Mouse (Mus musculus) macrophage (primary cell): ENCODE results near the gene Fads2. TPM values are rescaled to one million over a fixed set of nuclear protein-coding genes. Genes with fewer than 3 reads are reported as not detected.

ENCODE experiments used
- H3K27ac ChIP-seq: fragments of 350-480 bp; formaldehyde crosslinking; 2 replicates; pipeline ENCODE4 v1.9.0; 2021
- H3K36me3 ChIP-seq: fragments of 350-480 bp; formaldehyde crosslinking; 2 replicates; pipeline ENCODE4 v1.9.0; 2021; ENCODE audit errors: inconsistent target
- H3K4me3 ChIP-seq: fragments of 350-480 bp; formaldehyde crosslinking; 2 replicates; pipeline ENCODE4 v1.9.0; 2021; ENCODE audit errors: inconsistent target
- H3K79me2 ChIP-seq: fragments of 350-480 bp; formaldehyde crosslinking; 2 replicates; pipeline ENCODE4 v1.9.0; 2021; ENCODE audit errors: inconsistent target
- WGBS: methylation state at CpG from one replicate; pipeline ENCODE4 v1.1.7; 2026; ENCODE audit warnings: inconsistent platforms; ENCODE audit not compliant: missing documents; 5-methylcytosine and 5-hydroxymethylcytosine counted together
- polyA plus RNA-seq: library from polyadenylated mRNA; stranded (reverse); fragments of 250-400 nt; gene quantifications from 3 replicates; pipeline ENCODE4 v1.2.4, GENCODE M21; 2018; ENCODE audit warnings: inconsistent platforms

Gene Fads2
- polyA plus RNA-seq, 1 experiment from 2014 or later, result 3.4 TPM

- WGBS, result 94% methylated on average over 8 of the region's 8 CpGs
- Histone ChIP-seq H3K27ac (no peak overlapping the region), H3K36me3 (no peaks in the 10 kb centered on the region), H3K4me3 (no peak overlapping the region), H3K79me2 (no peaks in the 10 kb centered on the region)
These were observed 39.3 kb downstream of the Fads2 start for GRCm38 (mm10) chr19:10062292-10062691.

DNA sequence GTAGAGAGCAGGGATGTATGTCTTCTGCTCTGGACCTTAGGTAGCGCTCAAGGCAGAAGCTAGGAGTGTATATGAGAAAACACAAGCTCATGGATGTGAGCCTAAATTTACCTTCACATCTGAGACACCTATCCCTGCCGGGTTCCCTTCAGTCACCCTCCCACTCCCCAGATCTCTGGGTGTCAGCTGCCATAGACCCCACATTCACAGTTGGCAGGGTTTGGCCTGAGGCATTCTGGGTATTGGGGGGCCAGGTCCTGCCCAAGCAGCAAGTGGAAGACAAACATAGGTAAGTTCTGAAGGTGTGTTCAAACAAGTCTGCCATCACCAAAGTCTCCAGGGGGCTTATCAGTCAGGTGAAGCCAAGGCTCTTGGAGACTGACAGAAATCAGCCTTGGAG, 39.9 kb downstream of the Fads2 start:
- no peak overlapping the region for H3K27ac ChIP-seq
- 100% methylated on average over 2 of the region's 2 CpGs for WGBS
- H3K4me3 ChIP-seq, result no peak overlapping the region
- no peaks in the 10 kb centered on the region for H3K79me2 ChIP-seq
- no peaks in the 10 kb centered on the region for H3K36me3 ChIP-seq

- H3K4me3 ChIP-seq, result no peak overlapping the region
- no peaks in the 10 kb centered on the region for H3K79me2 ChIP-seq
- no peaks in the 10 kb centered on the region; the same call in 1 of the 2 replicates for H3K36me3 ChIP-seq
- H3K27ac ChIP-seq, result no peak overlapping the region
- 85% methylated on average over 7 of the region's 8 CpGs for WGBS
These were observed 40.6 kb downstream of the Fads2 start for GRCm38 (mm10) chr19:10060783-10061590.

- no peaks in the 10 kb centered on the region for H3K79me2 ChIP-seq
- no peaks in the 10 kb centered on the region; the same call in 1 of the 2 replicates for H3K36me3 ChIP-seq
- WGBS, result 30% methylated on average over 10 of the region's 10 CpGs
- H3K27ac ChIP-seq, result no peak overlapping the region
- no peak overlapping the region for H3K4me3 ChIP-seq
These were observed 41.5 kb downstream of the Fads2 start for GRCm38 (mm10) chr19:10059911-10060567.

- Histone ChIP-seq H3K36me3 (no peaks in the 10 kb centered on the region; the same call in 1 of the 2 replicates), H3K4me3 (no peak overlapping the region), H3K27ac (no peak overlapping the region), H3K79me2 (no peaks in the 10 kb centered on the region)
- WGBS, result 94% methylated on average over 9 of the region's 9 CpGs
These were observed 42.6 kb downstream of the Fads2 start for GRCm38 (mm10) chr19:10058876-10059427.

GRCm38 (mm10) chr19:10058352-10058825, 43.2 kb downstream of the Fads2 start:
- Histone ChIP-seq H3K4me3 (no peak overlapping the region), H3K27ac (no peak overlapping the region), H3K79me2 (no peaks in the 10 kb centered on the region), H3K36me3 (no peaks in the 10 kb centered on the region; the same call in 1 of the 2 replicates)
- 94% methylated on average over 1 of the region's 1 CpGs for whole genome bisulfite sequencing

- Histone ChIP-seq H3K4me3 (no peak overlapping the region), H3K27ac (no peak overlapping the region), H3K79me2 (no peaks in the 10 kb centered on the region), H3K36me3 (no peaks in the 10 kb centered on the region; the same call in 1 of the 2 replicates)
- WGBS, result 92% methylated on average over 10 of the region's 11 CpGs
These were observed 43.8 kb downstream of the Fads2 start for GRCm38 (mm10) chr19:10057486-10058351.

DNA sequence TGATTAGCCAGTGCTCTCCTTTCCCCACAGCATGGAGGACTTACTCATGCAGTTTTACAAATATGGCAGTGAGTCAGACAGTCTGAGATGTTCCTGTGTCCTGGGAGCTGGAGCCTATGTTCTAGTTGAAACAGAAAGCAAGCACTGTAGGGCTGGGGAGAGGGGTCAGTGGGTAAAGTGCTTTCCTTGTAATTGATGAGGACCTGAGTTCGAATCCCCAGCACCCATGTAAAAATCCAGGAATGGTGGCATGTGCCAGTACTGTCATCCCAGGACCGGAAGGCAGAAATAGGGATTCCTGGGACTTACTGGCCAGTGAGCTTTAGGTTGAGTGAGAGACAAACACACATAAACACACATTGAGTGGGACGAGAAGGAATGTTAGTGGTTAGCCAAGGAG, 44.9 kb downstream of the Fads2 start:
- WGBS, result 97% methylated on average over 3 of the region's 3 CpGs
- no peak overlapping the region for H3K27ac ChIP-seq
- H3K79me2 ChIP-seq, result no peaks in the 10 kb centered on the region
- H3K36me3 ChIP-seq, result no peaks in the 10 kb centered on the region; the same call in 1 of the 2 replicates
- no peak overlapping the region for H3K4me3 ChIP-seq

GRCm38 (mm10) chr19:10055783-10056660, 45.5 kb downstream of the Fads2 start:
- Histone ChIP-seq H3K27ac (no peak overlapping the region), H3K4me3 (no peak overlapping the region), H3K79me2 (no peaks in the 10 kb centered on the region), H3K36me3 (no peaks in the 10 kb centered on the region; the same call in 1 of the 2 replicates)
- 94% methylated on average over 22 of the region's 22 CpGs for WGBS

DNA sequence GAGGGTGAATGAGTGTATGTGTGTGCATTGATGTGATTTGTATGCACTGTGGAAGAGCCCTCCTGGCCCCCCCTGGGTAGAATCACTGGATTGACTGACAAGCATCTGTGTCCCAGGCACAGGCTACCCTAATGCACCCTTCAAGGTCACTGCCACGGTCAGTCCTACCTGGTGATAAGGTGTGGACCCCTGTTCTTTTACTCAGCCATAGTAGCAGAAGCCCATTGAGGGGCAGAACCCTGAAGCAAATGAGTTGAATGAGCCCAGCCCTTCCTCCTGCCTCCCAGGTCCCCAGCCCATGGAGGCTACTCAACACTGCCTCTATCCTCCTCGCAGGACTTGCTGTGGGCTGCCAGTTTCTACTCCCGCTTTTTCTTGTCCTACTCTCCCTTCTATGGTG, 46.3 kb downstream of the Fads2 start:
- WGBS, result 98% methylated on average over 3 of the region's 3 CpGs
- no peak overlapping the region for H3K27ac ChIP-seq
- H3K36me3 ChIP-seq, result no peaks in the 10 kb centered on the region; the same call in 1 of the 2 replicates
- no peak overlapping the region for H3K4me3 ChIP-seq
- no peaks in the 10 kb centered on the region for H3K79me2 ChIP-seq

- Histone ChIP-seq H3K79me2 (no peaks in the 10 kb centered on the region), H3K27ac (no peak overlapping the region), H3K36me3 (no peaks in the 10 kb centered on the region; the same call in 1 of the 2 replicates), H3K4me3 (no peak overlapping the region)
- WGBS, result 99% methylated on average over 6 of the region's 6 CpGs
These were observed 47.0 kb downstream of the Fads2 start for GRCm38 (mm10) chr19:10054361-10055075.

DNA sequence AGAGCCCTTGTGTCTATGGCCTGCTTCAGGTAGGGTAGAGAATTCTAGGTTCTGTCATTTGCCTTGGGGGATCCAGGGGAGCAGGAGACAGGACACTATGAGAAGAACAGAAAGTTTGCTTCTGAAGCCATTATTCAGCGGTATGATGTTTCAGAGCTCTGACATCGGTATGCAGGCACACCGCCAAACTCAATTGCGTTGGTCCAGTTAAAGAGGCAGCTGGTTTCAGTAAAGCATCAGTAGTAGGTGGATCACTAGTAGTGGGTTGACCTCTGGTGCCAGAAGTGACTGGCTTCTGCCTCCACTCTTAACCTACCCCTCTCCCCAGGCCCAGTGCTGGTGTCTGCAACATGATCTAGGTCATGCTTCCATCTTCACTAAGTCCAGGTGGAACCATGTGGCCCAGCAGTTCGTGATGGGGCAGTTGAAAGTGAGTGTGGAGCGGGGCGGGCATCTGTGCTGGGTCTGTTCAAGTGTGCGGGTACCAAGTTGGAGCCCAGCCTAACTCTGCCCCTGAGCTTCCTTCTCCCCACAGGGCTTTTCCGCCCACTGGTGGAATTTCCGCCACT, 47.8 kb downstream of the Fads2 start:
- no peaks in the 10 kb centered on the region for H3K79me2 ChIP-seq
- no peak overlapping the region for H3K4me3 ChIP-seq
- no peak overlapping the region for H3K27ac ChIP-seq
- 94% methylated on average over 10 of the region's 10 CpGs for WGBS
- no peaks in the 10 kb centered on the region; the same call in 1 of the 2 replicates for H3K36me3 ChIP-seq
